Mouse (Mus musculus): ENCODE measurements at regions not wholly inside any gene's neighbourhood (a gene's known extent, or its start where the extent isn't known, plus 50 kb on each side); places are given as distances from the start of the nearest gene placed in this dataset.

- no peak for DNase-seq
Observed at GRCm38 (mm10) chr10:16600041-16600440, 1123.0 kb upstream of the Cited2 start.

- DNase-seq = no peak
Observed at GRCm38 (mm10) chr10:16600551-16601224, 1122.3 kb upstream of the Cited2 start.

GRCm38 (mm10) chr10:16601225-16601595 is 1121.8 kb upstream of the Cited2 start:
- no peak for DNase-seq

GRCm38 (mm10) chr10:16608339-16608738 is 1114.7 kb upstream of the Cited2 start:
- DNase-seq = no peak

DNA sequence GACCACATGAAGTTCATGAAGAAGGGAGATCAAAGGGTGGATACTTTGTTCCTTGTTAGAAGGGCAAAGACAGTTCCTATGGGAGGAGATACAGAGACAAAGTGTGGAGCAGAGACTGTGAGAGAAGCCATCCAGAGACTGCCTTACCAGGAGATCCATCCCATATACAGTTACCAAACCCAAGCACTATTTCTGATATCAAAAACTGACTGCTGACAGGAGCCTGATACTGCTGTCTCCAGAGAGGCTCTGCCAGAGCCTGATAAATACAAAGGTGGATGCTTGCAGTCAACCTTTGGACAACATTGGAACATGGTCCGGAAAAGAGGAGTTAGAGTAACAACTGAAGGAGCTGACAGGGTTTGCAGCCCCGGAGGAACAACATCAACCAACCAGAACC is 1104.3 kb upstream of the Cited2 start:
- no peak for DNase-seq

GRCm38 (mm10) chr10:16619584-16619983 is 1103.4 kb upstream of the Cited2 start:
- DNase-seq = no peak

- no peak for DNase-seq
Observed at GRCm38 (mm10) chr10:16620804-16621559, 1102.0 kb upstream of the Cited2 start.

GRCm38 (mm10) chr10:16622821-16623220 is 1100.2 kb upstream of the Cited2 start:
- no peak for DNase-seq

DNA sequence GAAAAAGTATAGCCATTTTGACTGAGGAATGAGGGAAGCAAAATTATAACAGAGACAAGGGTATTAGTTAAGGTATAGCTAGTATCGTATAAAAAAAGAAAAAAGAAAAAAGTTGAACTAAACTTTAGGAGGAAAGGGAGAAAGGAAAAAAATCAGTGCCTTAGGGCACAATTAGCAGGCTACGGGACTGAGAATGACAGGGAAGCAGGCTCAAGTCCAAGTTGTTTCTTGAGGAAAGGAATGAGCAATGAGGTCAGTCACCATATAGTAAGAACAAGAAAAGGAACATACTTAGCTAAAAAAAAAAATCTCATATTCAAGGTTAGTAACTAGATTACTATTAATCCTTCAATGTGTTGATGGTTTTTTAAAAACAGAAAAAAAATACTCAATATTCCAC is 1089.8 kb upstream of the Cited2 start:
- DNase-seq = no peak

DNA sequence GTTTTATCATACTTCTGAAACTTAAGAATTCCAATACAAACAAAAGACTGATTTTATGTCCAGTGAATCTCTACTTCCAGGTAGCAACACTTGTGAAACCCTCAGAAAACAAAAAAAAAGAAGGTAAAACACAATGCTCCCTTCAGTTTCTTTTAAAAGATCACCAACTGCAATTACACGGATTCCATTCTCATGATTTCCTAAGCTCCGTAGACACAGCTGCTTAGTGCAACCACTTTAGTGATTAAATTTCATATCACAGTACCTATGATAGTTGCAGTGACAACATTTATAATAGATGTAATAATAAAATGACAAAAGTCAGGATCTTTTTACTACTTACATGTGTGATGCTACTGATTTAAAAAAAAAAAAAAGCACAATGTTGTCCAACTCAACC is 1087.6 kb upstream of the Cited2 start:
- no peak for DNase-seq

DNA sequence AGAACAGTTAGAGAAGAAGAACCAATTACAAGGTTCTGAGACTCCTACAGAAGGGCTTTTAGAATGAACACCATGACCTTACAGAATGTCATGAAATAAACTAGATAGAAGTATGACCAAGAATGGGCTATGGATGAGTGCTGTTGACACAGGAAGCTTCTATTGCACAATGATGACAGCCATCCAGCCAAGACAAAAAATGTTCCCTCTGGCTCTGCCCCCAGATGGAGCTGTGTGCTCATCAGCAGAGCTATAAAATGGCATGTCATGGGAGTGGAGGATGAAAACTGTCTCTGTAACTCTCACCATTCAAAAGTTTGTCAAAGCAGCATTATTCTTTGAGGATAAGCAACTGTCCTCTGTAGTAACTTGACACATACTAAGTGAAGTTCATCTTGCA is 1086.0 kb upstream of the Cited2 start:
- no peak for DNase-seq

DNA sequence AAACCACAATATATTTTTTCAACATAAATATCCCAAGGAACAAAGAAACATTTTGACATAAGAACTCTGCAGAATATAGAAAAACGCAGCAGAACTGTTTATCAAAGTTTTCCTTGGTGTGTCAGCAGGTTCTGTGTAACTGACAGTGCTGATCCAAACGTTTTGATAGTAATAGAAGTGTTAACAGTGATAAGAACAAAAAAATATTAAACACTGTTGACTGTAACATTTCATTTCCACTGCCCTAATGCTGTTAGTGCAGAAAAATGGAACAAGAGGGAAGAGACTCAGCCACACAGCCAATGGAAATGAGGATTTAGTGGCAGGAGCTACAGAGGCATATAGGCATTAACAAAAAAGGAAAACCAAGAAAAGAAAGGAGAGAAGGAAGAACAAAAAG is 1084.9 kb upstream of the Cited2 start:
- DNase-seq = no peak

GRCm38 (mm10) chr10:16640136-16640535 is 1082.9 kb upstream of the Cited2 start:
- no peak for DNase-seq

DNA sequence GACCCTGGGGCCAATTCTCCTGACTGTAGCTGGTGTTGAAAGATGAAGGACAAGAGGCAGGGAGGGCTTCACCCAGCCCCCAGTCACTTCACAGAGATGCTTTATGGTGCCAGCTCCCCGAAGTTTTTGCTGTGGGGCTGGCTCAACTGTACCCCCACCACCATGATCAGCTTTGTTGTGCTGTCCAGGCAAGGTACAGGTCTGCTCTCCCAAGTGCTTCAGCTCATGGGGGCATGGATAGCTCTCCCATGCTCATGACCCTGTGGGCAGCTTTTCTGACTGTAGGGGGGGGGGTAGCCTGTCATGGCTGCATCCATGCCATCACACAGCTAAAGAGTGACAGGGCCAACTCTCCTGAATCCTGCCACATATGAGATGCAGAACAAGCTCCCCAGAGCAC is 1072.9 kb upstream of the Cited2 start:
- no peak for DNase-seq

DNA sequence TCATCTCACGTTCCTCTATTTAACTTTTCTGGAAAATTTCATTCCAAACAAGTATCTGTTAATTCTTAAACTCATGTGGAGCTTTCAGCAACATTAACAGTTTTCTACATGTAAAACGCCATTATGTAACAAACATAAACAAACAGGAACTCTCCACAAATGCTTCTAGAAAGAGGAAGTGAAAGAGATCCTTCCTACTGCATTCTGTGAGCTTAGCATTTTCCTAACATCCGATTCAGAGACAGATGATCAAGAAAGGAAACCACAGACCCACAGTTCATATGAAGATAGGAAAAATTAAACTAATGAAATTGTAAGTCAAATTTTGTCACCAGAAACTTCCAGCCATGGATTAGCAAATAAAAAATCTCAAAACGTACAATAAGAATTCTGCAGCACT is 1070.6 kb upstream of the Cited2 start:
- DNase-seq = no peak

DNA sequence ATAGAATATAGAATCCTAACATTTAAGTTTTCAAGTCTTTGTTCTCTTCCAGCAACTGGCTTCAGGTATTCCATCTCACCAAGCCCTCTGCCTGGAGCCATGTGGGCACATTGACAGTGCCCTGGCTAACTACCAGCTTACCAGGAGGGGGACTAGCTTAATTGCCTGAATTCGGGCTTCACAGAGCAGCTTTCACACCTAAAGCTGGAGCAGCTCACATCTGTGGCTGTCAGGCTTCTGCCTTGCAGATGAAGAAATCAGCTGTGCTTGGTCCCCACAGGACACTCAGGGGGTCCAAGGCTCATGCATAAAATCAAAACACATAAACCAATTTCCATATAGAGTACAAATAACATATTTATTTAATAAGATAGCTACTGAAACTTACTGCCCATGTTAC is 1058.5 kb upstream of the Cited2 start:
- no peak for DNase-seq

DNA sequence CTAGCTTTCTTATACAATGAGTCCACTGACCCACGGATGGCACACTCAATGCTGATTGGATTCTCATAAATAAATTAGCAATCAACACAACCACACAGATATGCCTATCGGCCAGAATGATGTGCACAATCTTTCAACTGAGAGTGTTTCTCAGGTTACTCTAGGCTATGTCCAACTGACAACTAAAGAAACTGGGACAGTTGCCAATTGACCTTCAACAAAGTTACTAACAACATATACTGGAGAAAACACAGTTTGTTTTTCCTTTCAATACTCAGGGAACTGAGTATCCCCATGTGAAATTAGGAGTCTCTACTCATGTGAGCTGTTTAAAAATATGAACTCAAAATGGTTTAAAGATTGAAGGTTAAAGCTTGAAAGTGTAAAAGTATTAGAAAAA is 1052.7 kb upstream of the Cited2 start:
- no peak for DNase-seq

- DNase-seq = no peak
Observed at GRCm38 (mm10) chr10:16681001-16681400, 1042.0 kb upstream of the Cited2 start.

DNA sequence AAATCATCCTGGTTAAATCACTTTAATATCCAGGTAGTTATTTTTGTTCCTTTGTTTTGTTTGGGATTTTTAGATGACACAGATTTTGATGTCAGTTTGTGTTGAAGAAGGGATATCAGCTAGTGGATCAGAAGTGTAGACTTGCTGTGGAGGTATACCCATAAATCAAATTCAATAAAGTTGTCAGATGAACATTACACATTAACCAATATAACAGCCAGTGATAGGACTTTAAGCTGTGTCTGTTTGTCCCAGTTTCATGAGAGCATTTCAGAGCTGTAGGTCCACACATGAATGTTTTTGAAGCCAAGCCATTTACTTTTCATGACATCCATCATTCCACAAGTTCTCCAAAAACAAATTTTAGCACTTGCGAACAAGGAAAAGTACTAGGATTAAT is 1037.7 kb upstream of the Cited2 start:
- DNase-seq = no peak

DNA sequence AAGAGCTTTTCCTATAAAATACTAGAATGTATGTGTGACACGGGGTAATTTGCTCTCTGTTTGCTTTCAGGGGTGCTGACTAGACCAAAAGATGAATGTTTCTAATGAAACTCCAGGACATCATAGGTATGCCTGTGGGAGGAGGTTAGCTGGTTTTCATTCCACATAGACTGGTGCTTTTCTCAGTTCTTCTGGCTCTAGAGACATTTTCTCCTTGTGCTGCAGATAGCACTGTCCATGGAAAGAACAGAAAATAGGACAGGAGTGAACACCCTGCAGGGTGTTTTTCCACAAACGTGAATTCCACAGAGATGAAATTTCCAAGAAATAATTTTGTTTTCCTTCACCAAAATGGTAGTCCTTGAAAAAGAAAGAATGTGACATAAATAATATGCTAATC is 1016.0 kb upstream of the Cited2 start:
- no peak for DNase-seq

DNA sequence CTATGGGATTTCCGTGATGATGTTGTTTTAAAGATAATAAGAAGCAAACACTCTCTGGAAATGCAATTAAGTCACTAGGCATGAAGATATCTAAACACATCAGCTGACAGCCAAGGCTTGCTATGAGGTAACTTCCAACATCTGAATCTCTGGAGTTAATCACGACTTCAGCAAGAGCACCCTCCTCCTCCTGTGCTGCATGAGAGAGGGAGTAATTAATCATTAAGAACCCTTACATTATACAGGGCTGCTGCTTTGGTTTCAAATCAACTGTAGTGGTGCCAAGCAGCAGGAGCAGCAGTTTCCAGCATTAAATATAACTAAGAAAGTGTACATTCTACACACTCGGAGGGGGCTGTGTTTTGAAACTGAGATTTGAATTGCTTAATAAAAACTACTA is 1009.9 kb upstream of the Cited2 start:
- no peak for DNase-seq

DNA sequence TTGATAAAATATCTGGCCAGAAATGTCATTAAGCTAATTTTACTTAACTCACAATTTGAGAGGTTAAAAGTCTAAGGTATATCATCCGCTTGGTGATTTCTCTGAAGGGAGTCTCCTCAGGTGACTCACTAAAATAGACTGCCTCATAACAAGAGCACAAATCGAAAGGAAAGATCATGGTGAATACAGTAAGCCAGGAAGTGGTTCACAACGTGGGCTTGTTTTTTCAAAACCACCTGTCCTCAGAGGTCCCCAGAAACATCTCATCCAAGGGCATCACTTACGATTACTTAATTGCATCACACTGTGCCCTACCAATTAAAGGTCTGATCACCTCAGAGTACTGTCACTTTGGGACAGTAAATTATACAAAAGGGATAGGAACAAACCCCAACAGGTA is 1009.0 kb upstream of the Cited2 start:
- DNase-seq = no peak

DNA sequence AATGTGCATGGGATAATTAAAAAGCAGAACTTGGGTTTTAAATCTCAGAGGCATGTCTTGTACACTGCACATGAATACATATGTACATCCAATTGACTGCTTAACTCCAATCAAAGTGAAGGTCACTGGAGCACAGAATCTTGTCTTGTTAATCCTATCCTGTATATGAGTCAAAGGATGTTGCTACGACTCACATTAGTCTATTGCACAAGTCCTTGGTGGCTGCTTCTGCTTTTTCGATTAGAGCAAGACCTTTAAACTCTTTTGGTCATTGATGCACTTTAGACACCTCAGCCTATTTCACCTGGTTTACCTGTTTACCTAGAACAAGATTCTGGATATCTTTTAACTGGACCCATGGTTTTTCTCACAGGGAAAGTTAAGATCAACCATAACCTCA is 1008.5 kb upstream of the Cited2 start:
- no peak for DNase-seq

- DNase-seq = no peak
Observed at GRCm38 (mm10) chr10:16742246-16742645, 980.8 kb upstream of the Cited2 start.

DNA sequence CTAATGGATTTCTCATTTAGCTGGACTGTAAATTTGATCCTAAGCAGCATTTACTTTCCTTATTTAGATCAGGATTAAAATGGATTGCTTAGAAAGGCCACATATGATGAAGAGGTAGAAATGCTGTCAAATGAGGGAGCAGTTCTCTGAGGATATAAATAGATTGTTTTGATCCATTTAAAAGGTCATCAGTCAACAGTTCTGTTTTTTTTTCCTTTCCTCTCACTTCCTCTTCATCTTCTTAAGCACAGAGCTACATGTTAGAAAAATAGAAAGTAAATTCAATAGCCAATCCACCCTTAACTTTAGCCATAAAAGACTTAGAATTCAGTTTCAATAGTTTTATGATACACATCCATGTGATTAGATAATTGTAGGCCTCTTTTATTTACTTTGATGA is 971.5 kb upstream of the Cited2 start:
- DNase-seq = no peak
